Mouse (Mus musculus) CH12.LX (cell line): ENCODE data around the gene Iba57. TPM values are rescaled to one million over a fixed set of nuclear protein-coding genes. Genes with fewer than 3 reads are reported as not detected.

Experiments used
- DNase-seq: peaks from one replicate; pipeline ENCODE4 v3.0.0-alpha.2; 2013; ENCODE audit errors: extremely low read depth
- H3K27ac ChIP-seq: 2 replicates; pipeline ENCODE4 v1.5.1; 2012; ENCODE audit warnings: low read depth, mild to moderate bottlenecking, control low read depth, moderate library complexity; ENCODE audit not compliant: insufficient read depth
- H3K27me3 ChIP-seq: replicated peaks from 2 replicates; pipeline ENCODE3; 2012; ENCODE audit warnings: inconsistent platforms
- H3K36me3 ChIP-seq, 2 experiments: replicated peaks in 1 of 2; 2 replicates each; pipeline versions ENCODE3 to v1.6.1; 2012; ENCODE audit warnings: inconsistent platforms in 1 of 2, low read length in 1 of 2, mild to moderate bottlenecking in 1 of 2, mixed read lengths in 1 of 2, moderate library complexity in 1 of 2; ENCODE audit not compliant: control insufficient read depth in 1 of 2, insufficient read depth in 1 of 2
- H3K4me1 ChIP-seq, 2 experiments: 2 replicates each; pipeline ENCODE4 v1.6.1; 2012; ENCODE audit warnings: inconsistent platforms in 1 of 2, moderate library complexity in 1 of 2; ENCODE audit not compliant: insufficient read depth in 2 of 2, control insufficient read depth in 1 of 2
- H3K4me2 ChIP-seq: 2 replicates; pipeline ENCODE4 v1.6.1; 2012; ENCODE audit warnings: low read depth, mild to moderate bottlenecking, control low read depth; ENCODE audit not compliant: poor library complexity, insufficient read depth, severe bottlenecking
- H3K4me3 ChIP-seq, 3 experiments: fragments of 150-350 bp in 1 of 3; sonication (generic) in 1 of 3; replicated peaks in 1 of 3; 2 replicates each; pipeline versions ENCODE3 to v1.5.1; 2011 to 2012; ENCODE audit warnings: low read depth in 2 of 3, low read length in 2 of 3, mild to moderate bottlenecking in 2 of 3, moderate library complexity in 2 of 3, control low read depth in 1 of 3, improper control_type of control experiment in 1 of 3, inconsistent platforms in 1 of 3, mixed read lengths in 1 of 3; ENCODE audit not compliant: poor library complexity in 1 of 3
- H3K79me2 ChIP-seq: replicated peaks from 2 replicates; pipeline ENCODE4 v1.6.1; 2012; ENCODE audit warnings: mild to moderate bottlenecking, moderate library complexity; ENCODE audit not compliant: control insufficient read depth, poor library complexity, insufficient read depth, severe bottlenecking; ENCODE audit errors: extremely low read depth
- H3K9ac ChIP-seq: 2 replicates; pipeline ENCODE4 v1.6.1; 2012; ENCODE audit warnings: low read depth, mild to moderate bottlenecking, control low read depth, moderate library complexity; ENCODE audit not compliant: insufficient read depth
- H3K9me3 ChIP-seq: replicated peaks from 2 replicates; pipeline ENCODE3; 2012; ENCODE audit warnings: low read length, inconsistent platforms, mixed read lengths
- BHLHE40 ChIP-seq: IDR thresholded peaks from 2 replicates; pipeline ENCODE4 v1.6.1; 2011; ENCODE audit warnings: mild to moderate bottlenecking, low read depth, low read length, improper control_type of control experiment
- CHD1 ChIP-seq: IDR thresholded peaks from 2 replicates; pipeline ENCODE4 v1.6.1; 2012; ENCODE audit warnings: low read depth, low read length, improper control_type of control experiment, inconsistent platforms
- CHD2 ChIP-seq: IDR thresholded peaks from 2 replicates; pipeline ENCODE4 v1.6.1; 2011; ENCODE audit warnings: low read length, improper control_type of control experiment
- CTCF ChIP-seq, 2 experiments: IDR thresholded peaks in 1 of 2; conservative IDR thresholded peaks in 1 of 2; 2 replicates each; pipeline ENCODE4 v1.5.1; 2011 to 2012; ENCODE audit warnings: low read depth in 2 of 2, low read length in 2 of 2, improper control_type of control experiment in 1 of 2, inconsistent platforms in 1 of 2, mild to moderate bottlenecking in 1 of 2, moderate library complexity in 1 of 2
- E2F4 ChIP-seq: IDR thresholded peaks from 2 replicates; pipeline ENCODE4 v1.6.1; 2011; ENCODE audit warnings: low read depth, low read length, improper control_type of control experiment; ENCODE audit not compliant: insufficient replicate concordance
- ETS1 ChIP-seq: conservative IDR thresholded peaks from 2 replicates; pipeline ENCODE4 v1.6.1; 2012; ENCODE audit warnings: low read depth, mild to moderate bottlenecking, inconsistent platforms, low read length, improper control_type of control experiment, moderate library complexity
- GABPA ChIP-seq: IDR thresholded peaks from 2 replicates; pipeline ENCODE4 v1.6.1; 2012; ENCODE audit warnings: low read depth, low read length, improper control_type of control experiment, inconsistent platforms; ENCODE audit not compliant: insufficient replicate concordance
- HCFC1 ChIP-seq: IDR thresholded peaks from 2 replicates; pipeline ENCODE4 v1.6.1; 2012; ENCODE audit warnings: low read depth, mild to moderate bottlenecking, inconsistent platforms, low read length, improper control_type of control experiment
- JUN ChIP-seq: IDR thresholded peaks from 2 replicates; pipeline ENCODE4 v1.6.1; 2011; ENCODE audit warnings: low read depth, mild to moderate bottlenecking, low read length, improper control_type of control experiment, moderate library complexity; ENCODE audit not compliant: insufficient read depth
- JUND ChIP-seq: conservative IDR thresholded peaks from 2 replicates; pipeline ENCODE4 v1.6.1; 2011; ENCODE audit warnings: low read depth, low read length, improper control_type of control experiment
- KAT2A ChIP-seq: IDR thresholded peaks from 2 replicates; pipeline ENCODE4 v1.6.1; 2012; ENCODE audit warnings: low read length, improper control_type of control experiment, inconsistent platforms; ENCODE audit not compliant: insufficient replicate concordance
- MAFK ChIP-seq: IDR thresholded peaks from 2 replicates; pipeline ENCODE4 v1.6.1; 2011; ENCODE audit warnings: low read length, improper control_type of control experiment; ENCODE audit not compliant: insufficient replicate concordance
- MAX ChIP-seq: IDR thresholded peaks from 2 replicates; pipeline ENCODE4 v1.6.1; 2011; ENCODE audit warnings: low read length, improper control_type of control experiment
- MAZ ChIP-seq: IDR thresholded peaks from 2 replicates; pipeline ENCODE4 v1.6.1; 2012; ENCODE audit warnings: low read depth, mild to moderate bottlenecking, inconsistent platforms, low read length, improper control_type of control experiment, moderate library complexity
- MEF2A ChIP-seq: IDR thresholded peaks from 2 replicates; pipeline ENCODE4 v1.6.1; 2014; ENCODE audit warnings: low read depth, mild to moderate bottlenecking, inconsistent platforms, low read length, improper control_type of control experiment, borderline replicate concordance
- MXI1 ChIP-seq: IDR thresholded peaks from 2 replicates; pipeline ENCODE4 v1.6.1; 2011; ENCODE audit warnings: mild to moderate bottlenecking, low read depth, low read length, improper control_type of control experiment
- MYC ChIP-seq: IDR thresholded peaks from 2 replicates; pipeline ENCODE4 v1.6.1; 2011; ENCODE audit warnings: low read depth, mild to moderate bottlenecking, improper control_type of control experiment, low read length
- NELFE ChIP-seq: IDR thresholded peaks from 2 replicates; pipeline ENCODE4 v1.6.1; 2011; ENCODE audit warnings: low read depth, low read length, improper control_type of control experiment
- PAX5 ChIP-seq: IDR thresholded peaks from 2 replicates; pipeline ENCODE4 v1.6.1; 2012; ENCODE audit warnings: low read length, inconsistent platforms, mixed read lengths
- POLR2A ChIP-seq: IDR thresholded peaks from 2 replicates; pipeline ENCODE4 v1.6.1; 2011; ENCODE audit warnings: low read depth, mild to moderate bottlenecking, improper control_type of control experiment, low read length
- POLR2AphosphoS2 ChIP-seq: IDR thresholded peaks from 2 replicates; pipeline ENCODE4 v1.6.1; 2011; ENCODE audit warnings: low read depth, low read length, improper control_type of control experiment
- RAD21 ChIP-seq: IDR thresholded peaks from 2 replicates; pipeline ENCODE4 v1.6.1; 2011; ENCODE audit warnings: low read depth, mild to moderate bottlenecking, low read length, improper control_type of control experiment, moderate library complexity
- RCOR1 ChIP-seq: conservative IDR thresholded peaks from 2 replicates; pipeline ENCODE4 v1.6.1; 2012; ENCODE audit warnings: low read depth, mild to moderate bottlenecking, inconsistent platforms, low read length, improper control_type of control experiment
- SIN3A ChIP-seq: IDR thresholded peaks from 2 replicates; pipeline ENCODE4 v1.6.1; 2012; ENCODE audit warnings: low read length, improper control_type of control experiment, inconsistent platforms
- SMC3 ChIP-seq: IDR thresholded peaks from 2 replicates; pipeline ENCODE4 v1.6.1; 2011; ENCODE audit warnings: low read depth, low read length, improper control_type of control experiment
- TBP ChIP-seq: conservative IDR thresholded peaks from 2 replicates; pipeline ENCODE4 v1.6.1; 2011; ENCODE audit warnings: low read depth, low read length, improper control_type of control experiment
- TCF12 ChIP-seq: IDR thresholded peaks from 2 replicates; pipeline ENCODE4 v1.6.1; 2014; ENCODE audit warnings: low read depth, mild to moderate bottlenecking, inconsistent platforms, low read length, improper control_type of control experiment
- UBTF ChIP-seq: IDR thresholded peaks from 2 replicates; pipeline ENCODE4 v1.6.1; 2012; ENCODE audit warnings: low read depth, mild to moderate bottlenecking, inconsistent platforms, low read length, improper control_type of control experiment, moderate library complexity
- USF1 ChIP-seq: IDR thresholded peaks from 2 replicates; pipeline ENCODE4 v1.6.1; 2014; ENCODE audit warnings: low read depth, mild to moderate bottlenecking, inconsistent platforms, low read length, improper control_type of control experiment
- USF2 ChIP-seq: conservative IDR thresholded peaks from 2 replicates; pipeline ENCODE4 v1.6.1; 2011; ENCODE audit warnings: low read depth, low read length, improper control_type of control experiment
- ZC3H11A ChIP-seq: IDR thresholded peaks from 2 replicates; pipeline ENCODE4 v1.6.1; 2012; ENCODE audit warnings: low read depth, mild to moderate bottlenecking, inconsistent platforms, low read length, improper control_type of control experiment
- ZKSCAN1 ChIP-seq: IDR thresholded peaks from 2 replicates; pipeline ENCODE4 v1.6.1; 2012; ENCODE audit warnings: low read depth, inconsistent platforms, low read length, improper control_type of control experiment, borderline replicate concordance
- ZNF384 ChIP-seq: IDR thresholded peaks from 2 replicates; pipeline ENCODE4 v1.6.1; 2012; ENCODE audit warnings: low read depth, low read length, improper control_type of control experiment, inconsistent platforms
- dilution Hi-C: fragments of 300-500 bp; cut with MboI; formaldehyde crosslinking; loops from 2 replicates; pipeline ENCODE4 v1.14.3; 2020; ENCODE audit warnings: low sequenced_read_pairs; ENCODE audit not compliant: extremely low pct_unique_long_range_greater_than_20kb, extremely low pct_ligation_motif_present
- in situ Hi-C: fragments of 300-500 bp; cut with MboI; formaldehyde crosslinking; loops from 3 replicates; pipeline ENCODE4 v1.14.3; 2019; ENCODE audit warnings: low sequenced_read_pairs, low pct_ligation_motif_present, low pct_unique_long_range_greater_than_20kb, mixed read lengths
- polyA plus RNA-seq: library from polyadenylated mRNA; unstranded; fragments of >175 nt; gene quantifications from 2 replicates; pipeline ENCODE4 v1.2.1, GENCODE M21; 2012; ENCODE audit warnings: low read depth; ENCODE audit not compliant: insufficient read length
- total RNA-seq, 2 experiments: library from RNA; depleted of rRNA; stranded (reverse); fragments of 300-350 nt in 1 of 2; fragments of >200 nt in 1 of 2; gene quantifications; 2 replicates each; pipeline ENCODE4 v1.2.3; 2012 to 2014

Gene Iba57
- total and polyA plus RNA-seq, 3 experiments = 4.0 to 7.5 (median 4.6) TPM

DNA sequence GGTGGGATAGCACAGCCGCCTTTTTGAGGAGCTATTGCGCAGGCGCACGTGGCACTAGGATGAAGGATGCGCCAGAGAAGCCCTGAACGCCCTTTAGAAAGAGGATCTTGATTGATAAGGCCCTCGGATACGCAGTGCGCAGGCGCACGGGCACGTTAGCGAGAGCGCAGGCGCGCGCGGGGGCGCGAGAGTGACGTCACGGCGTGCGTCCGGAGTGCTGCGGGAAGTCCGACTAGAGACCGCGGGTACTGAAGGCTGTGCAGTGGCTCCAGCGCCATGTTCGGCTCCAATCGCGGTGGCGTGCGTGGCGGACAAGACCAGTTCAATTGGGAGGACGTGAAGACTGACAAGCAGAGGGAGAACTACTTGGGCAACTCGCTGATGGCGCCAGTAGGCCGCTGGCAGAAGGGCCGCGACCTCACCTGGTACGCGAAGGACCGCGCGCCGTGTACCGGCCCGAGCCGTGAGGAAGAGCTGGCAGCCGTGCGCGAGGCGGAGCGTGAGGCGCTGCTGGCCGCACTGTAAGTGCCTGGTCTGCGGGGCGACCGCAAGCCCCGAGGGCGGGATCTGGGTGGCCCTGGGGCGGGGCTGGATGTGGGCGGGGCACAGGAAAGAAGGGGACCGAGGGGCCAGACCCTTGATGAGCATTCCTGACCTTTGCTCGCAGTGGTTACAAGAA lies 44.8 kb upstream of the Iba57 start, which contains the start of gene 2310033P09Rik (continued):
- TF ChIP-seq TCF12 (peak; percentile 84), MXI1 (peak; percentile 83)

DNA sequence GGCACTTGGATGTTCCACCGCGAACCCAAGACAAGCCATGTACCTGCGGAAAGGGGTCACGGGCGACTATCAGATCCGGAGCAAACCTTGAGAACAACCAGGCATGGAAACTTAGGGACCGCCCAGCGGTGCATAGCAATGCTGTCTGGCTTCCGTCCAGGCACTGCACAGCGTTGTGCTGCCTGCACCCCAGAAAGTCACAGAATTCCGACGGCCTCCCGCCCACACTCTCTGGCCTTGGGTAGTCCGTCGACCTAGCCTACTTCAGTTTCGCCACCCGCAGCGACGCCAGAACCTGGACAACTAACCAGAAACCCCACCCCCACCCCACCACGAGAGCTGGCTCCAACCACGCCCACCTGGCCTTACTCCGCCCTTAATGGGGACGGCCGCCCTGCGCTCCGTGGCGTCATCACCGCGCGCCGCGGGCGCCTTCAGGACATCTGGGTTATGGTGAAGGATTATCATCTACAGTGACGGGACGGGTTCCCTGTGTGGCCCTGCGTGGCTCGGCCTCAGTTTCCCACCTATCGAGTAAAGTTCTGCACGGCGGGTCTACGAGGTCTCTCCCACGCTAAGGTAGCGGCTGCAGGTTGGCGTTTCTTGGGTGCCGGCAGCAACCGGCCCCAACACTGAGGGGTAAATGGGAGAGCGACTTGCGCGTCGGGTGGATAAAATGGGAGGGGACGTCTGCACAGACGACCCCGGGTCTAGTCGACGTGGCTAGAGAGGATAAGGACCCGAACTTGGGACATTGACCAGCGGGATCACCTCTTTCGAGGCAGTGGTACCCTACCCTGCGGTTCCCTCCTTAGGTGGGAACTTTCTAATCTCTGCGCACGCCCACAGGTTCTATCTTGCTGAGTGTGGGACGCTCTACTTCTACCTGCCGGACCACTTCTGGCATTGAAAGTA lies 38.8 kb upstream of the Iba57 start, which contains the start of gene Mrpl55:
Mrpl55 (plus strand) TSS at position 406 of the 915 bp plus-strand sequence.
- in situ Hi-C loops (loop anchor here (5.0 kb wide), 1 partner anchor 35 kb away; no protein-coding TSS in a partner anchor), dilution Hi-C loops (no loop called here)
- H3K9me3 ChIP-seq = no peaks in the 10 kb centered on the region
- H3K9ac ChIP-seq = peak within 1 kb of the TSS; percentile 67
- peak within 1 kb of the TSS; percentile 68 to 99 (median 77) for H3K4me3 ChIP-seq
- H3K79me2 ChIP-seq = peaks cover 6% of the 10 kb centered on the region
- no peaks in the 10 kb centered on the region for H3K27me3 ChIP-seq
- peak within 1 kb of the TSS; percentile 89 for H3K4me2 ChIP-seq
- peaks cover 27 to 55% of the 10 kb centered on the region in 2 experiments for H3K36me3 ChIP-seq
- peak within 1 kb of the TSS; percentile 23; the same call in 1 of the 2 replicates for H3K27ac ChIP-seq
- DNase-seq = peak; percentile 97
- H3K4me1 ChIP-seq = peaks cover 4 to 19% of the 10 kb centered on the region in 2 experiments
- TF ChIP-seq USF2 = no peak
- no peak for TF ChIP-seq SMC3
- peak; percentile 70; the same call in 1 of the 2 replicates for TF ChIP-seq CHD1
- peak; percentile 83; the same call in 1 of the 2 replicates for TF ChIP-seq POLR2AphosphoS2
- TF ChIP-seq CTCF (conservative IDR thresholded peaks at IDR 0.05 in 1 of 2, IDR thresholded peaks at IDR 0.05 in 1 of 2; ENCODE audit: low read depth in 2 of 2, low read length in 2 of 2) = no peak
- TF ChIP-seq RAD21 = no peak
- TF ChIP-seq ETS1 = no peak
- peak; percentile 61; the same call in 1 of the 2 replicates for TF ChIP-seq KAT2A
- TF ChIP-seq NELFE = peak; percentile 89
- TF ChIP-seq BHLHE40 = peak; percentile 77
- peak; percentile 77 for TF ChIP-seq MAX
- TF ChIP-seq MEF2A = peak; percentile 77
- no peak for TF ChIP-seq USF1
- TF ChIP-seq CHD2 = peak; percentile 88
- TF ChIP-seq MAZ = peak; percentile 64
- TF ChIP-seq JUN = no peak
- TF ChIP-seq ZKSCAN1 = no peak
- TF ChIP-seq JUND = no peak
- no peak; the same call in 1 of the 2 replicates for TF ChIP-seq GABPA
- no peak for TF ChIP-seq E2F4
- TF ChIP-seq TBP = peak; percentile 80; the same call in 1 of the 2 replicates
- peak; percentile 92 for TF ChIP-seq MXI1
- peak; percentile 90 for TF ChIP-seq POLR2A
- peak; percentile 99 for TF ChIP-seq SIN3A
- TF ChIP-seq UBTF = 0 out of 2 replicates have a peak, but pooled peaks have one; percentile 51
- TF ChIP-seq ZNF384 = 0 out of 2 replicates have a peak, but pooled peaks have one; percentile 20
- no peak for TF ChIP-seq ZC3H11A
- peak; percentile 89 for TF ChIP-seq HCFC1
- peak; percentile 28 for TF ChIP-seq MYC
- TF ChIP-seq PAX5 = no peak
- TF ChIP-seq MAFK = no peak
- peak; percentile 15; the same call in 1 of the 2 replicates for TF ChIP-seq RCOR1
- TF ChIP-seq TCF12 = peak; percentile 97
